Mouse (Mus musculus): ENCODE data around the gene Inka2. TPM values are rescaled to one million over a fixed set of nuclear protein-coding genes. Genes with fewer than 3 reads are reported as not detected.

Inka2 gene
- polyA plus RNA-seq, 1 experiment from 2014 or later: 1.1 TPM

GRCm38 (mm10) chr3:105670801-105671200 lies 33.6 kb upstream of the Inka2 start:
- Histone ChIP-seq H3K27me3 (replicated peaks; ENCODE audit: control insufficient read depth, insufficient read depth, low read length) (no peaks in the 10 kb centered on the region), H3K4me3 (ENCODE audit: low read depth, low read length) (no peak overlapping the region), H3K4me2 (ENCODE audit: low read length) (no peak overlapping the region), H3K9me3 (ENCODE audit: control insufficient read depth, low read length) (no peaks in the 10 kb centered on the region), H3K9ac (ENCODE audit: low read length) (no peak overlapping the region), H3K4me1 (replicated peaks; ENCODE audit: control insufficient read depth, insufficient read depth, low read length) (no peaks in the 10 kb centered on the region), H3K27ac (ENCODE audit: low read depth) (no peak overlapping the region), H3K36me3 (ENCODE audit: control insufficient read depth, insufficient read depth, low read length) (no peaks in the 10 kb centered on the region)
- 83% methylated on average over 1 of the region's 1 CpGs for WGBS
- DNase-seq (ENCODE audit: low spot score): no peak
- ATAC-seq (replicated peaks; ENCODE audit: low FRiP score, low TSS enrichment, low read depth): no peak

- DNase-seq (ENCODE audit: low spot score) (peak; percentile 63), ATAC-seq (replicated peaks; ENCODE audit: low FRiP score, low TSS enrichment, low read depth) (peak; percentile 60; the same call in 1 of the 2 replicates)
- Histone ChIP-seq H3K9me3 (ENCODE audit: control insufficient read depth, low read length) (no peaks in the 10 kb centered on the region), H3K27ac (ENCODE audit: low read depth) (no peak overlapping the region), H3K9ac (ENCODE audit: low read length) (no peak overlapping the region), H3K4me2 (ENCODE audit: low read length) (no peak overlapping the region), H3K4me1 (replicated peaks; ENCODE audit: control insufficient read depth, insufficient read depth, low read length) (no peaks in the 10 kb centered on the region), H3K4me3 (ENCODE audit: low read depth, low read length) (no peak overlapping the region), H3K36me3 (ENCODE audit: control insufficient read depth, insufficient read depth, low read length) (peaks cover 36% of the 10 kb centered on the region), H3K27me3 (replicated peaks; ENCODE audit: control insufficient read depth, insufficient read depth, low read length) (no peaks in the 10 kb centered on the region)
- WGBS: 15% methylated on average over 7 of the region's 7 CpGs
Observed at GRCm38 (mm10) chr3:105674595-105675218, 29.7 kb upstream of the Inka2 start.

- Histone ChIP-seq H3K27ac (ENCODE audit: low read depth) (no peak overlapping the region), H3K9ac (ENCODE audit: low read length) (no peak overlapping the region), H3K4me3 (ENCODE audit: low read depth, low read length) (no peak overlapping the region), H3K4me1 (replicated peaks; ENCODE audit: control insufficient read depth, insufficient read depth, low read length) (no peaks in the 10 kb centered on the region), H3K9me3 (ENCODE audit: control insufficient read depth, low read length) (no peaks in the 10 kb centered on the region), H3K4me2 (ENCODE audit: low read length) (no peak overlapping the region), H3K36me3 (ENCODE audit: control insufficient read depth, insufficient read depth, low read length) (peaks cover 48% of the 10 kb centered on the region), H3K27me3 (replicated peaks; ENCODE audit: control insufficient read depth, insufficient read depth, low read length) (no peaks in the 10 kb centered on the region)
- ATAC-seq (replicated peaks; ENCODE audit: low FRiP score, low TSS enrichment, low read depth): no peak
- no peak for DNase-seq (ENCODE audit: low spot score)
- WGBS: 58% methylated on average over 2 of the region's 2 CpGs
Observed at GRCm38 (mm10) chr3:105675932-105676331, 28.5 kb upstream of the Inka2 start.

GRCm38 (mm10) chr3:105680346-105680745 lies 24.1 kb upstream of the Inka2 start:
- WGBS: 91% methylated on average over 7 of the region's 7 CpGs
- Histone ChIP-seq H3K36me3 (ENCODE audit: control insufficient read depth, insufficient read depth, low read length) (peaks cover 88% of the 10 kb centered on the region), H3K27me3 (replicated peaks; ENCODE audit: control insufficient read depth, insufficient read depth, low read length) (no peaks in the 10 kb centered on the region), H3K9me3 (ENCODE audit: control insufficient read depth, low read length) (no peaks in the 10 kb centered on the region), H3K9ac (ENCODE audit: low read length) (no peak overlapping the region), H3K4me2 (ENCODE audit: low read length) (no peak overlapping the region), H3K4me3 (ENCODE audit: low read depth, low read length) (no peak overlapping the region), H3K4me1 (replicated peaks; ENCODE audit: control insufficient read depth, insufficient read depth, low read length) (no peaks in the 10 kb centered on the region), H3K27ac (ENCODE audit: low read depth) (no peak overlapping the region)
- DNase-seq (ENCODE audit: low spot score): no peak
- no peak for ATAC-seq (replicated peaks; ENCODE audit: low FRiP score, low TSS enrichment, low read depth)

GRCm38 (mm10) chr3:105686394-105687323 lies 17.7 kb upstream of the Inka2 start:
- WGBS: 8% methylated on average over 59 of the region's 60 CpGs
- ATAC-seq (replicated peaks; ENCODE audit: low FRiP score, low TSS enrichment, low read depth) (peak; percentile 75), DNase-seq (ENCODE audit: low spot score) (no peak)
- Histone ChIP-seq H3K27me3 (replicated peaks; ENCODE audit: control insufficient read depth, insufficient read depth, low read length) (no peaks in the 10 kb centered on the region), H3K4me2 (ENCODE audit: low read length) (peak overlapping the region; percentile 71), H3K9me3 (ENCODE audit: control insufficient read depth, low read length) (no peaks in the 10 kb centered on the region), H3K36me3 (ENCODE audit: control insufficient read depth, insufficient read depth, low read length) (peaks cover 34% of the 10 kb centered on the region), H3K27ac (ENCODE audit: low read depth) (peak overlapping the region; percentile 74; the same call in 1 of the 2 replicates), H3K9ac (ENCODE audit: low read length) (peak overlapping the region; percentile 91), H3K4me3 (ENCODE audit: low read depth, low read length) (peak overlapping the region; percentile 90), H3K4me1 (replicated peaks; ENCODE audit: control insufficient read depth, insufficient read depth, low read length) (peaks cover 7% of the 10 kb centered on the region; the same call in 1 of the 2 replicates)

GRCm38 (mm10) chr3:105687324-105688060 lies 16.9 kb upstream of the Inka2 start, which contains the start of gene Ddx20:
Gene Ddx20, minus strand, starts transcription at chr3:105687574.
- ATAC-seq (replicated peaks; ENCODE audit: low FRiP score, low TSS enrichment, low read depth): peak; percentile 97
- under 1% methylated on average over 72 of the region's 72 CpGs for WGBS
- H3K4me3 ChIP-seq (ENCODE audit: low read depth, low read length): peak within 1 kb of the TSS; percentile 90

GRCm38 (mm10) chr3:105688536-105688935 lies 15.9 kb upstream of the Inka2 start:
- ATAC-seq (replicated peaks; ENCODE audit: low FRiP score, low TSS enrichment, low read depth): no peak
- WGBS: 87% methylated on average over 2 of the region's 2 CpGs
- no peak overlapping the region for H3K9ac ChIP-seq (ENCODE audit: low read length)

More at GRCm38 (mm10) chr3:105687324-105688060, 16.9 kb upstream of the Inka2 start, which contains the start of gene Ddx20:
- Histone ChIP-seq H3K9me3 (ENCODE audit: control insufficient read depth, low read length) (no peaks in the 10 kb centered on the region), H3K27me3 (replicated peaks; ENCODE audit: control insufficient read depth, insufficient read depth, low read length) (no peaks in the 10 kb centered on the region), H3K4me2 (ENCODE audit: low read length) (peak within 1 kb of the TSS; percentile 71), H3K9ac (ENCODE audit: low read length) (peak within 1 kb of the TSS; percentile 91), H3K36me3 (ENCODE audit: control insufficient read depth, insufficient read depth, low read length) (peaks cover 27% of the 10 kb centered on the region), H3K27ac (ENCODE audit: low read depth) (peak within 1 kb of the TSS; percentile 74), H3K4me1 (replicated peaks; ENCODE audit: control insufficient read depth, insufficient read depth, low read length) (peaks cover 7% of the 10 kb centered on the region; the same call in 1 of the 2 replicates)
- DNase-seq (ENCODE audit: low spot score): peak; percentile 97

More at GRCm38 (mm10) chr3:105688536-105688935, 15.9 kb upstream of the Inka2 start:
- H3K4me3 ChIP-seq (ENCODE audit: low read depth, low read length): no peak overlapping the region
- peaks cover 7% of the 10 kb centered on the region; the same call in 1 of the 2 replicates for H3K4me1 ChIP-seq (replicated peaks; ENCODE audit: control insufficient read depth, insufficient read depth, low read length)
- H3K4me2 ChIP-seq (ENCODE audit: low read length): no peak overlapping the region
- H3K27me3 ChIP-seq (replicated peaks; ENCODE audit: control insufficient read depth, insufficient read depth, low read length): no peaks in the 10 kb centered on the region
- no peak for DNase-seq (ENCODE audit: low spot score)
- H3K36me3 ChIP-seq (ENCODE audit: control insufficient read depth, insufficient read depth, low read length): peaks cover 16% of the 10 kb centered on the region
- no peaks in the 10 kb centered on the region for H3K9me3 ChIP-seq (ENCODE audit: control insufficient read depth, low read length)
- no peak overlapping the region for H3K27ac ChIP-seq (ENCODE audit: low read depth)
